In the genomic region with DNA sequence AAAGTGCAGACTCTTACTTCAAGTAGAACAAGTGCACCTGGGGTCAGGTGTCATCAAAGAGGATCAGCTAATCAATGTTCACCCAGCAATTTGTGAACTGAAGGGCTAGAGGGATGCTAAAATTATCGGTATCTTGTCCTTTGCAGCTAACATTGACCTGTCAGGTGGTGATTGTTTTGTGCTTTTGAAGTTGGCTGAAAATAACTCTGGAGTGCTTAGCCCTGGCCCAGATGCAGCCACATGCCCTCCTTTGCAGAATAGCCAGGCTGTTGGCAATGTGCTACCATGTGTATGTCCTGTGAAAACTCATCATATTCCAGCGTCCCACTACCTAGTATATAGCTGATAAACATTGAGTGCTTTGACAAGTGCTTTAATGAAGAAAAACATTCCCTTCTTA, we compare ENCODE assay signal across 25 mouse cellular contexts.
DNase-seq lines count a peak whose midpoint lies in the region; ATAC-seq lines count a peak whose summit lies in the region.
"Had no signal": no experiment of that assay in that cellular context is flagged by ENCODE, and none has a peak within 500 bp of the region (broad histone marks: within the 10 kb centered on the region; RNA-seq: fewer than 3 reads in every experiment).

No protein-coding gene starts in this region.

- 97% methylated on average over 2 of the region's 2 CpGs for WGBS in hindbrain, embryonic 13.5 days
- 89% methylated on average over 2 of the region's 2 CpGs for WGBS in hindbrain, embryonic 14.5 days

- no peaks in the 10 kb centered on the region for H3K9me3 ChIP-seq in hindbrain, embryonic 13.5 days
- no peaks in the 10 kb centered on the region for H3K9me3 ChIP-seq in hindbrain, embryonic 14.5 days (ENCODE audit: control insufficient read depth, low read length)
- H3K9me3 ChIP-seq: embryonic facial prominence, embryonic 10.5 days; embryonic facial prominence, embryonic 12.5 days; forebrain, embryonic 13.5 days; forebrain, embryonic 15.5 days had no signal

- intact Hi-C loops in heart, postnatal 25 days (cut with DNase I) = no loop called here
- intact Hi-C loops in heart, postnatal 36 days (cut with DNase I) = no loop called here

- peaks cover 5% of the 10 kb centered on the region; the same call in 1 of the 2 replicates for H3K4me1 ChIP-seq in hindbrain, embryonic 13.5 days (replicated peaks)
- 0 out of 2 replicates have a peak, but pooled peaks cover 6% of the 10 kb centered on the region for H3K4me1 ChIP-seq in hindbrain, embryonic 14.5 days (replicated peaks; ENCODE audit: control insufficient read depth, insufficient read depth, low read length)
- H3K4me1 ChIP-seq: embryonic facial prominence, embryonic 10.5 days; embryonic facial prominence, embryonic 12.5 days had no signal

- H3K27ac ChIP-seq in hindbrain, embryonic 13.5 days = no peak overlapping the region
- no peak overlapping the region for H3K27ac ChIP-seq in hindbrain, embryonic 14.5 days
- H3K27ac ChIP-seq: embryonic facial prominence, embryonic 10.5 days; embryonic facial prominence, embryonic 12.5 days; forebrain, embryonic 13.5 days; forebrain, embryonic 15.5 days had no signal

- H3K4me2 ChIP-seq in hindbrain, embryonic 13.5 days = no peak overlapping the region
- H3K4me2 ChIP-seq in hindbrain, embryonic 14.5 days (replicated peaks) = no peak overlapping the region
- H3K4me2 ChIP-seq: embryonic facial prominence, embryonic 12.5 days; forebrain, embryonic 13.5 days; forebrain, embryonic 15.5 days had no signal

- DNase-seq in heart, adult 11 months = peak; percentile 92
- DNase-seq in heart, postnatal 25 days (ENCODE audit: low spot score) = no peak
- peak; percentile 33 for DNase-seq in heart, adult 8-10 months (ENCODE audit: low spot score)
- no peak for DNase-seq in heart, postnatal 36 days
- DNase-seq in hindbrain, embryonic 14.5 days (ENCODE audit: low spot score) = no peak
- DNase-seq: adrenal gland, adult 8-10 months; adrenal gland, postnatal 14 days; adrenal gland, postnatal 36 days; B cell, adult 2 months; cerebellum, adult 11 months; cerebellum, adult 18-20 months; cerebellum, adult 8-10 months; cerebellum, adult 9-11 months; cerebellum, postnatal 14 days; forebrain, postnatal 0 days had no signal

- ATAC-seq in hindbrain, embryonic 13.5 days (ENCODE audit: low FRiP score) = 0 out of 2 replicates have a peak, but pooled peaks have one; percentile 21
- ATAC-seq in hindbrain, embryonic 14.5 days (ENCODE audit: low FRiP score) = no peak
- ATAC-seq: activated CD4-positive, CD25-positive, alpha-beta regulatory T cell, adult 4 months; CD4-positive, CD25-positive, alpha-beta regulatory T cell, adult 4 months; forebrain, embryonic 13.5 days; forebrain, embryonic 15.5 days; forebrain, postnatal 0 days; Patski had no signal

- no peak overlapping the region for H3K4me3 ChIP-seq in hindbrain, embryonic 13.5 days
- no peak overlapping the region for H3K4me3 ChIP-seq in hindbrain, embryonic 14.5 days (replicated peaks; ENCODE audit: low read length)
- H3K4me3 ChIP-seq: embryonic facial prominence, embryonic 10.5 days; embryonic facial prominence, embryonic 12.5 days; forebrain, embryonic 13.5 days; forebrain, embryonic 15.5 days had no signal

- H3K9ac ChIP-seq in hindbrain, embryonic 13.5 days = no peak overlapping the region
- no peak overlapping the region for H3K9ac ChIP-seq in hindbrain, embryonic 14.5 days
- H3K9ac ChIP-seq: embryonic facial prominence, embryonic 12.5 days; forebrain, embryonic 13.5 days; forebrain, embryonic 15.5 days; forebrain, postnatal 0 days had no signal

- H3K36me3 ChIP-seq in hindbrain, embryonic 13.5 days = no peaks in the 10 kb centered on the region
- H3K36me3 ChIP-seq in hindbrain, embryonic 14.5 days (replicated peaks; ENCODE audit: control insufficient read depth, insufficient read depth) = no peaks in the 10 kb centered on the region
- H3K36me3 ChIP-seq: embryonic facial prominence, embryonic 10.5 days; embryonic facial prominence, embryonic 12.5 days; forebrain, embryonic 15.5 days; G1E had no signal

- H3K27me3 ChIP-seq in hindbrain, embryonic 13.5 days = no peaks in the 10 kb centered on the region
- H3K27me3 ChIP-seq in hindbrain, embryonic 14.5 days (ENCODE audit: control insufficient read depth, insufficient read depth, low read length) = no peaks in the 10 kb centered on the region
- H3K27me3 ChIP-seq: CH12.LX; embryonic facial prominence, embryonic 12.5 days; forebrain, embryonic 13.5 days; forebrain, embryonic 15.5 days had no signal

Comparison
In these comparisons a context has a peak if more than half of its experiments do, and no peak if none do; other contexts are left out.
1. DNase-seq: peak in heart, adult 11 months (single experiment) and heart, adult 8-10 months (single experiment); none in heart, postnatal 25 days (single experiment), heart, postnatal 36 days (0 of 2) and hindbrain, embryonic 14.5 days (single experiment).